Mouse (Mus musculus): Measurements from ENCODE around the gene Fam120a. TPM values are rescaled to one million over a fixed set of nuclear protein-coding genes. Genes with fewer than 3 reads are reported as not detected.
A peak's percentile ranks its signal among the peaks of the same experiment; 100 is the strongest.

Gene Fam120a
- total RNA-seq (2014; rRNA removed) (45.6 and 58.3 TPM in 2 replicates), polyA plus RNA-seq (2015; fragmentation: Nextera tagmentation; extraction: Ambion mirVana) (8.5 and 9.5 TPM in 2 replicates)

GRCm38 (mm10) chr13:48967956-48968749 is at the start of gene Fam120a:
Gene Fam120a (minus strand): TSS chr13:48968017.
- peak within 1 kb of the TSS; percentile 94 for H3K9ac ChIP-seq (replicated peaks; ENCODE audit: low read length, poor library complexity, severe bottlenecking)
- H3K27me3 ChIP-seq (ENCODE audit: insufficient read depth, low read length), result no peaks in the 10 kb centered on the region
- peak within 1 kb of the TSS; percentile 96 for H3K27ac ChIP-seq (ENCODE audit: low read depth, low read length)
- DNase-seq (ENCODE audit: low spot score) (peak; percentile 88), ATAC-seq (ENCODE audit: low FRiP score) (peak; percentile 86)
- no peaks in the 10 kb centered on the region for H3K36me3 ChIP-seq (ENCODE audit: insufficient read depth, low read length)
- H3K9me3 ChIP-seq (ENCODE audit: low read length), result no peaks in the 10 kb centered on the region
- under 1% methylated on average over 57 of the region's 116 CpGs for WGBS
- H3K4me3 ChIP-seq (ENCODE audit: low read depth, low read length), result peak within 1 kb of the TSS; percentile 65
- H3K4me1 ChIP-seq (ENCODE audit: insufficient read depth, low read length), result peaks cover 19% of the 10 kb centered on the region
- peak; percentile 54 for TF ChIP-seq CTCF (IDR thresholded peaks at IDR 0.05)
- H3K4me2 ChIP-seq (ENCODE audit: low read depth, low read length, poor library complexity, severe bottlenecking), result peak within 1 kb of the TSS; percentile 81

- Histone ChIP-seq H3K9me3 (ENCODE audit: low read length) (no peaks in the 10 kb centered on the region), H3K4me3 (ENCODE audit: low read depth, low read length) (no peak overlapping the region), H3K27me3 (ENCODE audit: insufficient read depth, low read length) (no peaks in the 10 kb centered on the region), H3K9ac (replicated peaks; ENCODE audit: low read length, poor library complexity, severe bottlenecking) (no peak overlapping the region), H3K36me3 (ENCODE audit: insufficient read depth, low read length) (no peaks in the 10 kb centered on the region), H3K27ac (ENCODE audit: low read depth, low read length) (no peak overlapping the region), H3K4me1 (ENCODE audit: insufficient read depth, low read length) (0 out of 2 replicates have a peak, but pooled peaks cover 7% of the 10 kb centered on the region), H3K4me2 (ENCODE audit: low read depth, low read length, poor library complexity, severe bottlenecking) (no peak overlapping the region)
- no peak for ATAC-seq (ENCODE audit: low FRiP score)
- 100% methylated on average over 1 of the region's 1 CpGs for WGBS
- no peak for DNase-seq (ENCODE audit: low spot score)
- TF ChIP-seq CTCF (IDR thresholded peaks at IDR 0.05), result no peak
Observed at GRCm38 (mm10) chr13:49017375-49017774, 49.6 kb upstream of the Fam120a start.

DNA sequence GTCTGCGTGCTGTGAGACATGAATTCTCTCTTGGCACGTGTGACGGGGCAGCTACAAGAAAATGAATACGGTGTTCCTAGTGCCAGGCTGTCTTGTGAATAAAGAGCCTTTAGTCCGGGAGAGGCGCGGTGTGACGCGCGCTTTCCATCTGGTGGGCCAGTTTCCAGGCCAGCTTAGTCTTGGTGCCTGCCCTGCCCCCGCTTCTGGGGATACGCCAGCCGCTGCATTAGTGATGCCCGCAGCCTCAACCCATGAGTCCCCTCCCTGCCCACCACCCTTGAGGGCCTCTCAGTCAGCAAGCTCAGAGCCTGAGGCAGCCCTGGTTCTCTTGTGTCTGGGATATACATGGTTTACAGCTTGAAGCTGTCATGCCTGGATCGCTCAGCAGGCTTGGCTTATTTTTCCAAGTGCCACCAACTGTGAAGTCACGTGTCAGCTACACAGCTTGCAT is 48.5 kb upstream of the Fam120a start:
- Histone ChIP-seq H3K36me3 (ENCODE audit: insufficient read depth, low read length) (no peaks in the 10 kb centered on the region), H3K27me3 (ENCODE audit: insufficient read depth, low read length) (no peaks in the 10 kb centered on the region), H3K4me3 (ENCODE audit: low read depth, low read length) (peak overlapping the region; percentile 23), H3K4me1 (ENCODE audit: insufficient read depth, low read length) (0 out of 2 replicates have a peak, but pooled peaks cover 7% of the 10 kb centered on the region), H3K9me3 (ENCODE audit: low read length) (no peaks in the 10 kb centered on the region), H3K27ac (ENCODE audit: low read depth, low read length) (peak overlapping the region; percentile 76), H3K4me2 (ENCODE audit: low read depth, low read length, poor library complexity, severe bottlenecking) (peak overlapping the region; percentile 49), H3K9ac (replicated peaks; ENCODE audit: low read length, poor library complexity, severe bottlenecking) (0 out of 2 replicates have a peak overlapping the region, but pooled peaks have one; percentile 24)
- 0% methylated on average over 16 of the region's 16 CpGs for WGBS
- ATAC-seq (ENCODE audit: low FRiP score) (peak; percentile 88), DNase-seq (ENCODE audit: low spot score) (peak; percentile 97)
- TF ChIP-seq CTCF (IDR thresholded peaks at IDR 0.05), result peak; percentile 11; the same call in 1 of the 2 replicates

DNA sequence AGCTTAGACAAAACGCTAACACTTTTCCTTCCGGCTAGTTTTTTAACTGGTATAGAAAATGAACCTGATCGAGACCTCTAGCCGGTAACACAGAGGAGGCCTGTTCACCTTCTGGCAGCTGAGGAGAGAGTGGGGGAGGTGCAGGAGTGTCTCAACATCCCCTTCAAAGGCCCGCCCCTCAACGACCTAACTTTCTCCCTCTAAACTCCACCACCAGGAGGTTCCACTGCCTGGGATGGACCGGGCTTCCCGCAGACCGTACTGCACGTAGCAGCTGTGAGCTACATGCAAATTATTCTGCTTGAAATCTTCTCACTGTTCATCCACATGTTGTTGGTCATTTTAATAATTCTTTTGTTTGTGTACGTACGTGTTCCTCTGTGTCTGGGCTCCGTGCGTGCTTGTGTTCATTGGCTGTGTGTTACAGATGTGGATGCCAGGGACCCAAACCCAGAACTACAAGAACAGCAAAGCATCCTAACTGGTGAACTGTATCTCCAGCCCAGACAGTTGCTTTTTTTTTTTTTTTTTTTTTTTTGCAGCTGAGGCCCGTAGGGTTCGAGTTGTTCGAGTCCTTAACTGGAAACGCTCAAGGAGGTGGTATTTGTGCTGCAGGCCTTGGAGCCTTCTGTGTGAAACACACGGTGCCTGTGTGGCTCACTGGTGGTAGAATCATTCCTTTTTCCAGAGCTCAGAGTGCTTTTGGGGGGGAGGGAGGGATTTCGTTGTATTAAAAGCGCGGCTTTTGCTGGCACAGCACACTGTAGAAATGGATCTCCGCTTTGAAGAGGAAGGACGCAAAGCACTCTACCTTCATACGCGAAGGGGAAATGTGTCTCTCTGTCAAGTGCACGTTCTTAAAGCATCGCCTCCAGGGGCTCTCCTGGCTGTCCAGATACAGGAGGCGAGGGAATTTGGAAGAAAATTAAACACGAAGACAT is 47.8 kb upstream of the Fam120a start:
- Histone ChIP-seq H3K27me3 (ENCODE audit: insufficient read depth, low read length) (no peaks in the 10 kb centered on the region), H3K9ac (replicated peaks; ENCODE audit: low read length, poor library complexity, severe bottlenecking) (0 out of 2 replicates have a peak overlapping the region, but pooled peaks have one; percentile 24), H3K36me3 (ENCODE audit: insufficient read depth, low read length) (no peaks in the 10 kb centered on the region), H3K9me3 (ENCODE audit: low read length) (no peaks in the 10 kb centered on the region), H3K4me1 (ENCODE audit: insufficient read depth, low read length) (0 out of 2 replicates have a peak, but pooled peaks cover 7% of the 10 kb centered on the region), H3K4me2 (ENCODE audit: low read depth, low read length, poor library complexity, severe bottlenecking) (peak overlapping the region; percentile 49), H3K27ac (ENCODE audit: low read depth, low read length) (peak overlapping the region; percentile 76), H3K4me3 (ENCODE audit: low read depth, low read length) (peak overlapping the region; percentile 23)
- DNase-seq (ENCODE audit: low spot score), result peak; percentile 31
- WGBS, result 4% methylated on average over 30 of the region's 30 CpGs
- TF ChIP-seq CTCF (IDR thresholded peaks at IDR 0.05), result peak; percentile 53
- peak; percentile 67 for ATAC-seq (ENCODE audit: low FRiP score)

GRCm38 (mm10) chr13:49013206-49013794 is 45.5 kb upstream of the Fam120a start:
- ATAC-seq (ENCODE audit: low FRiP score) (no peak), DNase-seq (ENCODE audit: low spot score) (no peak)
- Histone ChIP-seq H3K27ac (ENCODE audit: low read depth, low read length) (no peak overlapping the region), H3K9ac (replicated peaks; ENCODE audit: low read length, poor library complexity, severe bottlenecking) (no peak overlapping the region), H3K36me3 (ENCODE audit: insufficient read depth, low read length) (no peaks in the 10 kb centered on the region), H3K4me1 (ENCODE audit: insufficient read depth, low read length) (0 out of 2 replicates have a peak, but pooled peaks cover 7% of the 10 kb centered on the region), H3K9me3 (ENCODE audit: low read length) (no peaks in the 10 kb centered on the region), H3K4me3 (ENCODE audit: low read depth, low read length) (no peak overlapping the region), H3K27me3 (ENCODE audit: insufficient read depth, low read length) (no peaks in the 10 kb centered on the region), H3K4me2 (ENCODE audit: low read depth, low read length, poor library complexity, severe bottlenecking) (no peak overlapping the region)
- 42% methylated on average over 5 of the region's 5 CpGs for WGBS
- no peak for TF ChIP-seq CTCF (IDR thresholded peaks at IDR 0.05)

Data from midbrain, postnatal 0 days (tissue).